Mouse (Mus musculus) CD4-positive, CD25-positive, alpha-beta regulatory T cell, adult 2 months (primary cell): ENCODE results near the gene Lrmda.
A peak's percentile ranks its signal among the peaks of the same experiment; 100 is the strongest.

Experiments
- DNase-seq: peaks from one replicate; pipeline ENCODE4 v3.0.0-alpha.2; 2012; ENCODE audit warnings: low read depth, low spot score

The Lrmda gene

GRCm38 (mm10) chr14:22155512-22156026, 136.1 kb downstream of the Lrmda start:
- DNase-seq: no peak

GRCm38 (mm10) chr14:22156991-22157390, 137.5 kb downstream of the Lrmda start:
- DNase-seq: no peak

DNA sequence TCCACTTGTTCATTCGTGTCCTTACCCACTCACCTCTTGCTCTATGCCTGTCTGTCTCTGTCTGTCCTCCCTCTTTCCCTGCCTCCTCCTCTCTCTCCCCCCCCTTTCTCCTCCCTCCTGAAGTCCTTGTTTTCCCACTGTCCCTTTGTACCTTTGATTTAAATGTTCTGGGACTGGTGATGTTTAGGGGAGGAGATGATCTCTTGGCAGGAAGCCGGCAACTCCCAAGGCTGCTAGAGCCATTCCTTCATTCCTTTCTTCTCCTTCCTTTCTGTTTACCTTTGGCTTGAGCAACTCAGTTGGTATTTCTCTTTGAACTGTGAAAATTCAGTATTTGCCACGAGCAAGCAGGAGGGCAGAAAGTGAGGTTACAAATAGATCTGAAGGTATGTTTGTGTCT, 141.9 kb downstream of the Lrmda start:
- DNase-seq: no peak

- no peak for DNase-seq
Measured at GRCm38 (mm10) chr14:22167285-22167684, 147.8 kb downstream of the Lrmda start.

DNA sequence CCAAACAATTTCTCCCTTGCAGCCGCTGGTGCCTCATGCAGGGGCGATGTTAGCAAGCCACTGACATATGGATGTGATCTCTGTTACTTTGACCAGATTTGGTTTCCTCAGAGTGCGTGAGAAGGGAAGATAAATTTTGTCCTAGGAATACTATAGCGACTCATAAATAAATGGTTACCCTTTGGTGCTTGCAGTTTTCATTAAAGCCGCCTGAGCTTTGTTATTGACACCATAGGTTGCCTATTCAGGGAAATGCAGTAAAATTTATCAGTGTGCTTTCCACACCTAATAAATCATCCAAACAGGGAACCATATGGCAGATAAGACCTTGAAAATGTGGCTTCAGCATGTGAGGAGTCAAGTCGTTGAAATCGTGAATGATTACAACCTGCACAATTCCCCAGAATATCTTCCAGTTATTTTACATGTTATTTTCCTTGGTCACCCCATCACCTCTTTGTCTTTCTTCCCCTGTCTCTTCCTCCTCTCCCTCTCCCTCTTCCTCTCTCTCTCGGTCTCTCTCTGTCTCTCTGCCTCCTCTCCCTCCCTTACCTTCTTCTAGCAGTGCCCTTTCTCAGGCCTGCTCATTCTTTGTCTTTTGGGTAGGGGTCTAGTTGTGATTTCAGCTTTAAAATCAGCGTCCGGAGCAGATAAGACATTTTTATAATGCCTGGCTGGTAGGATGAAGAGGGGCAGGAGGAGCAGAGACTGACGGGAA, 148.7 kb downstream of the Lrmda start:
- no peak for DNase-seq

DNA sequence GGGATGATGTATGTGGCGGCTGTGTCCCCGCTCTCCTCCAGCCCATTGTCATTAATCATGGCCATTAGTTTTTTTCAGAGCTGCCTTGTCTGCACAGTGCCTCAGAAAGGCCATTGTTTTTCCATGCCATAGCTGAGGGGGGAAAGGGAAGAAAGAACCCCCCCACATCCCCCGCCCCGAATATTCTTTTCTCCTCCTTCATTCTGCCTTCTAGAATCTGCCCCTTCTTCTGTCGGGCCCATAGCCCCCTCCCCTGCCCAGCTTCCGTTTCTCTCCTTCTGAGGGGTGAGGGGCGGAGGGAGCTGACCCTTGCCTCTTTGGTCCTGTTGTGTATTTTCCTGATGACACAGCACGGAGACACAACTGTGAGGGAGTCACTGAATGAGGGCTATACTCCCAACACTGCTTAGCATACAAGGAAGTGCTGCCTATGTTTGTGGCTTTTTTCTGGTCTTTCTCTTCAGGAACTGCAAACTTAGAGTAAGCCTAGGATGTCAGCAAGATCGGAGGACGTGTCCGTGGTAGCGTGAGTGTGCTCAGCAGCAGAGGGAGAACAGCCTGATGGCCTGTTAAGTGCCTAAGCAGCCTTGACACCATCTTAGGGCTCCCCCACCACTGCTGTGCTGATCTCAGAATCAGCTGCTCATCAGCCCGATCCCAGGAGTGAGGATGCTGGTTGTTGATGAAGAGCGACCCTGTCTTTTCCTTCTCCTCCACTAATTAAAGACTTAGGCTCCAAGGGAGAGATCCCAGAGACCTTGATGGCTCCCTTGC, 149.5 kb downstream of the Lrmda start:
- no peak for DNase-seq

DNA sequence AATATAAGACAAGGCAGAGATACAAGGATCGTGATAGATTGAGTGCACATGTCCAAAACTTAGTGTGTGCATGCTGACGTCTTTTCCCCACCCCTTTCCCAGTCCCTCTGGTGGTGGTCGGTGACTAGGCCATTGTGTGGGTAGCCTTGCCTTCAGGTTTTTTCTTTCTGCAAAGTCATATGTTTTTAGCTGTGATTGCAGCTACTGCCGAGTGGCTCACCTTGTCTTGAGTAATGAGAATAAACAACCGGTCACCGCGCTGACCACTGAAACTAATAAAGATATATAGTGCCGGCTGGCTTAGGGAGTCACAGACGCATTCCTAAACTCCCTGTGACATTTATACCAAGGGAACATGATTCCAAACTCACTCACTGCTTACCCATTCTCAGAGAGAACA, 155.2 kb downstream of the Lrmda start:
- no peak for DNase-seq

DNA sequence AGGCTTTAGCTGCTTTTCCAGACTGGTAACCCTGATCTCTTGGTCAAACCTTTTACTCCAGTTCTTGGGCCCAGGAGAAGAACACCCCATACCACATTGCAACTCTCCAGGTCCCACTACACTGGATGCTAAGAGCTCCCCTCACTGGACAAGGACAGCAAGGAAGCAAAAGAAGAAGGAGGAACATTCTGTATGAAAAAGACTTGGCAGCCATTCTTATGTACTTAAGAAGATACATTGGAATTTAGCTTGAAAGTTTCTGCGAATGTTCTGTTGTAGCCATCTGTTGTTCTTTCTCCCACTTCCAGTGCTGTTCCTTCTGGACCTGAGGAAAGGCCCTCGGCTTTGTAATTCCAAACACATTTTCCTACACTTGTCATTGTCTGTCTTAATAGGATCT, 160.2 kb downstream of the Lrmda start:
- no peak for DNase-seq

DNA sequence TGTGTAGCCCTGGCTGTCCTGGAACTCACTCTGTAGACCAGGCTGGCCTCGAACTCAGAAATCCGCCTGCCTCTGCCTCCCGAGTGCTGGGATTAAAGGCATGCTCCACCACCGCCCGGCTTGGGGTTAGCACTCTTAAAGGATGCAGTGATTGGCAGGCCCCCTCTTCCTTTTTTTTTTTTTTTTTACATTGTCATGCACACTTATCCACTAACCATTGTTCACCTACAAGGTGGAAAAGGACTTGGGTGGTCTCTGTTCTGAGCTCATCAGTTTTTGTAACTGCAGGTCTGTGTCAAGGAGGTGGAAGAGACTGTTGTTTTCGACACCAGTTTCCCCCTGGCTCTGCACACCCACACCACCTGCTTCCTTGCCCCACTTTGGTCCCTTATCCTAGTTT, 162.0 kb downstream of the Lrmda start:
- no peak for DNase-seq

DNA sequence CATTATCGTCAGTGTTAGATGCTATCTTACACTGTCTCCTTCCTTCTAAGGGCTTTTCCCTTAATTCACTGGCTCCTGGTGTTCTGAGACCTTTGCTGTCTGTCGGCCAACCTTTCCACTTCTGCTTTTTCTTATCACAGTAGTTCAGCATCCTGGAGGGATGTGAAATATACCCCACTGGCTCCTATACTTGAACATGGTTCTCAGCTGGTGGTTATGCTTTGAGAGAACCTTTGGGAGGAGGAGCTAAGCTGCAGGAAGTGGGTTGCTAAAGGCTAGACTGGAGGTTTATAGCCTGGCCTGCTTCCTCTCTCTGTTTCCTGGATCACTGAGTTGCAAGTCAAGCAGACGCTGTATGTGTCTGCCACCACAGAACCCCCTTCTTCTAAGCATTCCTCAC, 163.7 kb downstream of the Lrmda start:
- peak; percentile 51 for DNase-seq

DNA sequence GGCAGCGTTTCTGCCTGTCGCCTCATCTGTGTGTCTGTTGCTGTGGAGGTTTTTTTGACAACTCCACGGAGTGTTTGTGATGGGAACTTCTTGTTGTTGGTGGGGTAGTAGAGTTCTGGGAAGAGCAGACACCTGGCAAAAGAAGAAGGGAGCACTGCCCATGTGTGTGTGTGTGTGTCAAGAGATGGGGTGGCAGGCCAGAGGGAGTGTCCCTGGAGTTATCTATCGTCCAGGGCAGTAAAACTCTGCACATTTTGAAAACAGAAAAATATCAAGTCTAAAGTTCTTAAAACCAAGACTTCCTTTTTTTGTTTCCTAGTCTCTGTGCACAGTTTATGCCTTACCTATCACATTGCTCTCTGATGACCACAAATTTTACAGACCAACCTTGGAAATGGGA, 165.9 kb downstream of the Lrmda start:
- DNase-seq: no peak

- DNase-seq: no peak
Measured at GRCm38 (mm10) chr14:22190111-22190510, 170.6 kb downstream of the Lrmda start.

DNA sequence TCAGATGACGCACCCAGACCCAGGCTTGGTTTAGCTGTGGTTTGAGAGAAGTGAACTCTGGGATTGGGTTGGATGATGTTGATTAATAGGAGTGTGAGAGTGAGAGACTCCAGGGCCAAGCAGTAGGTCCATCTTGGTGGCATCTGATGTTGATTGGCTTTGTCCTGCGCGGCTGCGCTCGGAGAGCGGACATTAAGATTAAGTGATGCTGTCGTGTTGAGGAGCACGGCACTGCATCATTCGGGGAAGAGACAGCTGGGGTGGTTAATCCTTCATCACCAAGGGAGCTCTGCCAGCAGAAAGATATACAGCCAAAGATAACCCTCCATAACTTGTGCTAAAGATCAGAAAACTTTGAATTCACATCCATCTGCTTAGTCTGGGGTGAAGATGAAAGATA, 172.7 kb downstream of the Lrmda start:
- DNase-seq: no peak

DNA sequence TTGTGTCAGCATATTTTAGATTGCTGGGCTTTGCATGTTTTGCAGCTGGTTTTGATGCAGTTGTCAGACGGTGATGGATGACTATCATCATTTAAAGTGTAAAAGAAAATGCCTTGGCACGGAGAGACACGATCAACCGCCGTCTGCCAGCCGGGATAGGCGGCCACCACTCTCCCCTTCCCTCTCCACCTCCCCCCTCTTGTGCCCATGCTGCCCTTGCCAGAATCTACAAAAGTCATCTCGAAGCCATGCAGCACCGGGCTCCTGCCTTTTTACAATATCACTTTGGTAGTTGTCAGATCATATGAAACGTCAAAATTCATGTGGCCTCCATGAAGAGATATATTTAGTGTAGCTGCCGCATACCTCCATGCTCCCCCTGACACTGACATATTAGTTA, 178.5 kb downstream of the Lrmda start:
- DNase-seq: no peak

GRCm38 (mm10) chr14:22198641-22199425, 179.3 kb downstream of the Lrmda start:
- no peak for DNase-seq

- no peak for DNase-seq
Measured at GRCm38 (mm10) chr14:22201667-22202066, 182.2 kb downstream of the Lrmda start.

DNA sequence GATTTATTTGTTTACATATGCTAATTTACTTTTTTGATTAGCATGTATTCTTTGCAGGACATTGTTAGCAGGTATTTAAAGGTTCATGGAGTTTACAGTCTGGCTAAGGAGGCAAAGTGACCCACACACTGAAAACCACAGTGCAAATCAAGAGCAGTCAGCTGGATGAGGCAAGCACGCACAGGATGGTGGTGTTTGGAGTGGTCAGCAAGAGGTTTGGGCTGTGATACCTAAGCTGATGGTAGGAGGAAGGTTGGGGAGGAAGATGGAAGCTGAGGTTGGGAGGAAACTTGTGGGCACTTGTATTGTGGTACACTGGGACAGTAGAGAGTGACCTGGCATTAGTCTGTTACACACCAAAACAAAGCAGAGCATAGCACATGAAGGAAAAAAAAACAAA, 191.1 kb downstream of the Lrmda start:
- DNase-seq: no peak

DNA sequence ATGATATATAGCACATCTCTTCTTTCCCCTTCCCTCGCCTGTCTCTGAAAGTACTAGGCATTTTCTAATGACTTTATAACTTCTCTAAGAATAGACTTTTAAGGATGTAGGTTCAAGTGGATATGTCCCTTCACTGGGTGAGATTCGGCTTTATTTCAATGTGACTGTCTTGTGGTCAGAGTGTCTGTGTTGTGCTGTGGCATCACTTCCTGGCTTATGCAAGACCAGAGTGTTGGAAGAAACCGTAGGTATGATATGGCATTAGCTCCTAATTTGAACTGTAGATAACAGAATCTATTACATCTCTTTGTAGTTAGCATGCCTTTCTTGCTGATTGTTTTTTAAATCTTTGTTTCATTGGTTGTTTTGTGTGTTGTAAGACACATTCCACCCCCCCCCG, 198.7 kb downstream of the Lrmda start:
- no peak for DNase-seq

DNA sequence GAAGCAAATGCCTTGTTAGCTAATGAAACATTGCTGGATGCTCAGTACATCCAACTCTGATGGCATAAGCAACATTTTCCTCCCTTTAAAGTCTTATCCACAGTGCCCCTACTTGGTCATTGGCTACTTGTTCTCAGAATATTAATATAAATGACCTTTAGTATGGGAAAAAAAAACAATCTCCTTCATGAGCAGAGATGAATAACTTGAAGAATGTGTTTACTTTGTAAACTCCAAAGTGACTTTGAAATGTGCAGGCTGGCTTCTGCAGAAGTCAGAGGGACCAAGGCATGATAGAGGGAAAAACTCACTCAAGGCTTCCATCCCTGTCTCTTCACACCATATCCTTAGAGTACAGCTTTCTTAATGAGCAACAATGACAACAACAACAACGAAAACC, 202.5 kb downstream of the Lrmda start:
- DNase-seq: no peak

GRCm38 (mm10) chr14:22222574-22222973, 203.1 kb downstream of the Lrmda start:
- no peak for DNase-seq

- no peak for DNase-seq
Measured at GRCm38 (mm10) chr14:22226205-22226604, 206.7 kb downstream of the Lrmda start.

DNA sequence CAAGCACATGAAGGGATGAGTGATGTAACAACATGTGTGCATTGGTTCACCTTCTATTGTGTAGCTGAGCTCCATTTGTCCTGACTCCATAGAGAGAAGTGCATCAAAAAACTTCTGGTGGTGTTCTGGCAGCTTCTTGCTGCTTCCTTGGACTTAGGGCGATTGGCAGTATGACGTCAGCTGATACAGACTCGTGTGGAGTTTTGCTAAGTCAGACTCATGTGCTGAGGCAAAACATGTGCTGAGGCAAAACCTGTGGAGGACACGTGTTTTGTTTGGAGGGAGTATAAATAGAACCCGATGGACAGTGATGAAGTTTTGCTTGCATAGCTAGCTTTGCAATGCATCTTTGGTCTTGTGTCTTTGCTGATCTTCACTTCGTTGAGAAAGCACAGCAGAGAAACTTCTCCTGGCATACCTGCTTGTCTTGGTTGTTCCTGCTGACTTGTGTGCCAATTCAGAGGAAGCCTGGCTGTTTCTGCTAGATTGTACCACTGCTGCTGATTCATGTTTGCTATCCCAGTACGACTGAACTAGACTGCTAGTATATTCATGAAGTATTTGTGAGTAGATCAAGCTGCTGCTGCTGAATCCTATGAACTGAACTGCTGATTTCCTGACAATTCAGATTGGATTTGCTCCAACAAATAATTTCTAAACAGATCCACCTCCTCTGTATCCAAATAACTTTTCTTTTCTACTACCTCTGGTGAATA, 208.9 kb downstream of the Lrmda start:
- no peak for DNase-seq
